Mouse (Mus musculus) fat pad, adult 2 months (tissue): Measurements from ENCODE around the gene Olfr598.
"Not testable (repeated sequence)": the region's sequence is repeated elsewhere in the genome, so short reads cannot be mapped to it uniquely, and the experiment has no call there.

Experiments
- DNase-seq: peaks from one replicate; pipeline ENCODE4 v3.0.0-alpha.2; 2011; ENCODE audit warnings: low read depth, low spot score; ENCODE audit errors: extremely low read depth

The Olfr598 gene

DNA sequence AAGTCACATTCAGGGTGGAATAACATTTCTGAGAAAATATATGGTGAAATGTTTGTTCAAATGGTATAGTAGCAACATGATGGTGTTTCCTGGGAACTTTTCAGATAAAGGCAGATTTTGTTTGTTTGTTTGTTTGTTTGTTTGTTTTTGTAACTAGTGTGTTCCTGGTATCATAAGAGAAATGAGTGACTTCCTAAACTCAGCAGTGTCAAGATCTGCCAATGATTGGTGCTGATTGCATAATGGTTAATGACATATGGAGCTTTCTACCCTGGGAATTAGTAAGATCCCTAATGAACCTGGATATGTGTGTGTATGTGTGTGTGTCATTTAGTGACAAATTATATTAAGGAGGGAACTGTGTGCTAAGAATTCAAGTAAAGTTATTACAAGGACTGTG, at the start of gene Olfr598:
Gene Olfr598, plus strand, starts transcription at position 301 of the 400 bp plus-strand sequence.
- no peak for DNase-seq

- not testable (repeated sequence) for DNase-seq
Measured at GRCm38 (mm10) chr7:103305348-103305747, 18.0 kb upstream of the Olfr598 start, which contains the start of gene Olfr596. Gene Olfr596 (plus strand): TSS chr7:103305648.

- not testable (repeated sequence) for DNase-seq
Measured at GRCm38 (mm10) chr7:103316015-103316414, 7.4 kb upstream of the Olfr598 start, which contains the start of gene Olfr597. Gene Olfr597 (plus strand): TSS chr7:103316315.

DNA sequence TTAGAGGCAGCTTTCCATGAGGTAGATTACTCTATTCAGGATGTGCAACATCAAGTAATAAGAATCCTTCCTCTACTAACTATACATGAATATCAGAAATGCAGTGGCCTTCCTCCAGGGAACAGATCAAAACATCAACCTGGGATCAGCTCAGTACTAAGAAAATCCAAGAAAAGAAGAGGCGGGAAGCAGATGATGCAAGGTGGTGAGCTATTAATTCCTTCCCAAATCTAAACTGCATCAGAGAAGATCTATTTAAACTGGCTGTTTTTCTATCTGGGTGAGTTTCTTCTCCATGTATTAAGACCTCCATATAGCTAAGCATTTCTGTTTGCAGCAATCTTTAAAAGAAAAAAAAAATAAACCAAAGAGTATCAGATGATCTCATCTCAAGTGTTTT, 12.2 kb downstream of the Olfr598 start, which contains the start of gene Olfr599:
Gene Olfr599, plus strand, starts transcription at position 301 of the 400 bp plus-strand sequence.
- DNase-seq: no peak

DNA sequence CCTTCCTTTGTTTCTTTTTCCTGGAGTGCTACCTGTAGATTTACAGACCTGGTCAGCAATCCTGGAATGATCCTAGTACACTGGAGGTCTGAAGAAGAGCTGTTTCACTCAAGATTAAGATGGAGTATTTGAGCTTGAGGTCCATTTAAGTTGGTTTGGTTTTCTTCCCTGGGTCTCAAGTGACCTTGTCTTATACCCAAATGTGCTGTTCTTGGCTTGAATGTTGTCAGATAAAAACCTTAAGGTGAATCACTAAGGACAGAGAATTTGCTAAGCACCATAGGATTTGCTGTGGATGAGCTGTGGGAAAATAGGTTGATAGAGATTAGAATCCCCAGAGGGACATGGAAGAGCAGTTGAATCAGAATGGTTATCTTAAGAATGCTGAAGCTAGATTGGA, 26.2 kb downstream of the Olfr598 start, which contains the start of gene Olfr600:
Gene Olfr600, minus strand, starts transcription at position 101 of the 400 bp plus-strand sequence.
- DNase-seq: no peak

GRCm38 (mm10) chr7:103362555-103362954, 39.2 kb downstream of the Olfr598 start, which contains the start of gene Olfr601:
Gene Olfr601 (minus strand): TSS chr7:103362655.
- no peak for DNase-seq
